Mouse (Mus musculus) kidney, embryonic 16.5 days (tissue): ENCODE data around the gene Dlg2. TPM values are rescaled to one million over a fixed set of nuclear protein-coding genes. Genes with fewer than 3 reads are reported as not detected.

Experiments used
- ATAC-seq: fragments of 200-750 bp; cut with Nextera tagmentation; 2 replicates; pipeline ENCODE4 v1.8.0; 2017; ENCODE audit warnings: moderate TSS enrichment; ENCODE audit not compliant: low FRiP score, low TSS enrichment
- H3K27ac ChIP-seq: fragments of 300-500 bp; sonication (generic); 2 replicates; pipeline ENCODE4 v1.5.1; 2014; ENCODE audit warnings: low read length
- H3K27me3 ChIP-seq: fragments of 300-500 bp; sonication (generic); 2 replicates; pipeline ENCODE4 v1.6.1; 2014; ENCODE audit warnings: low read length, control low read depth, mixed read lengths; ENCODE audit not compliant: insufficient read depth
- H3K36me3 ChIP-seq: fragments of 300-500 bp; sonication (generic); 2 replicates; pipeline ENCODE4 v1.6.1; 2014; ENCODE audit warnings: low read length, control low read depth, mixed read lengths; ENCODE audit not compliant: insufficient read depth
- H3K4me1 ChIP-seq: fragments of 300-500 bp; sonication (generic); 2 replicates; pipeline ENCODE4 v1.6.1; 2014; ENCODE audit warnings: low read length, control low read depth, mixed read lengths; ENCODE audit not compliant: insufficient read depth
- H3K4me2 ChIP-seq: fragments of 300-500 bp; sonication (generic); replicated peaks from 2 replicates; pipeline ENCODE4 v1.6.1; 2014; ENCODE audit warnings: low read depth, low read length
- H3K4me3 ChIP-seq: fragments of 300-500 bp; sonication (generic); 2 replicates; pipeline ENCODE4 v1.5.1; 2014; ENCODE audit warnings: mild to moderate bottlenecking, low read length
- H3K9ac ChIP-seq: fragments of 300-500 bp; sonication (generic); replicated peaks from 2 replicates; pipeline ENCODE4 v1.6.1; 2014; ENCODE audit warnings: low read length
- H3K9me3 ChIP-seq: fragments of 300-500 bp; sonication (generic); 2 replicates; pipeline ENCODE4 v1.6.1; 2016; ENCODE audit warnings: low read length, control low read depth
- WGBS: fragments of 180-500 bp; shearing (Covaris S2); extraction: QIAGEN DNeasy Blood & Tissue Kit; methylation state at CpG from one replicate; pipeline ENCODE4 v1.1.7; 2014; 5-methylcytosine and 5-hydroxymethylcytosine counted together
- polyA plus RNA-seq: library from polyadenylated mRNA; unstranded; fragments of >200 nt; fragmentation: Nextera tagmentation; extraction: Ambion mirVana; gene quantifications from 2 replicates; pipeline ENCODE4 v1.2.1, GENCODE M21; 2015

Gene Dlg2
- polyA plus RNA-seq, 1 experiment from 2014 or later = 1.0 TPM

GRCm38 (mm10) chr7:90887007-90887720 is 410.7 kb downstream of the Dlg2 start:
- under 1% methylated on average over 21 of the region's 21 CpGs for WGBS
- peak; percentile 57; the same call in 1 of the 2 replicates for ATAC-seq
- H3K36me3 ChIP-seq = no peaks in the 10 kb centered on the region
- peak overlapping the region; percentile 43 for H3K4me3 ChIP-seq
- no peaks in the 10 kb centered on the region for H3K9me3 ChIP-seq
- H3K4me2 ChIP-seq = peak overlapping the region; percentile 80
- H3K27me3 ChIP-seq = peaks cover 7% of the 10 kb centered on the region
- peak overlapping the region; percentile 44 for H3K9ac ChIP-seq
- no peak overlapping the region for H3K27ac ChIP-seq
- peaks cover 9% of the 10 kb centered on the region for H3K4me1 ChIP-seq

- H3K27me3 ChIP-seq = no peaks in the 10 kb centered on the region
- 70% methylated on average over 4 of the region's 4 CpGs for WGBS
- no peaks in the 10 kb centered on the region for H3K36me3 ChIP-seq
- H3K27ac ChIP-seq = no peak overlapping the region
- no peak for ATAC-seq
- H3K4me3 ChIP-seq = no peak overlapping the region
- H3K4me2 ChIP-seq = no peak overlapping the region
- no peak overlapping the region for H3K9ac ChIP-seq
- H3K9me3 ChIP-seq = no peaks in the 10 kb centered on the region
- H3K4me1 ChIP-seq = no peaks in the 10 kb centered on the region
Measured at GRCm38 (mm10) chr7:90927441-90927840, 451.0 kb downstream of the Dlg2 start.

DNA sequence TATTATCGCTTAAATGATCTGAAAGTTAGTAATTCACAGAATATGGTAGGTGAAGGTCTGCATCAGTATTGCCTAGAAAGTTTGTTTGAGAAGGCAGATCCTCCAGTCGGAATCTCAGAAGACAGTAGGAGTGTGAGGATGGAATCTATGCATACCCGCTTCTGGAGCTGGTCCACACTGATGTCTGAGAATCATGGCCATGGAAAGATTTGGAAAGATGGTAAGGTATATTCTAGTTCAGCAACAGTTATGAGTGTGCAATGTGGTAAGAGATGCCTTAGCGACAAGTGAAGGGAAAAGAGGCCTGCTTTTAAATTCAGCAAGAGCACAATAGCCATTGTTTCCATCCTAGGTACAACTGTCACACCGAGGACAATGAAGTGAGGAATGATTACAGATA is 464.3 kb downstream of the Dlg2 start:
- Histone ChIP-seq H3K4me2 (no peak overlapping the region), H3K27me3 (no peaks in the 10 kb centered on the region), H3K27ac (no peak overlapping the region), H3K4me1 (no peaks in the 10 kb centered on the region), H3K9ac (no peak overlapping the region), H3K4me3 (no peak overlapping the region), H3K9me3 (no peaks in the 10 kb centered on the region), H3K36me3 (no peaks in the 10 kb centered on the region)
- no peak for ATAC-seq
- WGBS = 84% methylated on average over 5 of the region's 5 CpGs

DNA sequence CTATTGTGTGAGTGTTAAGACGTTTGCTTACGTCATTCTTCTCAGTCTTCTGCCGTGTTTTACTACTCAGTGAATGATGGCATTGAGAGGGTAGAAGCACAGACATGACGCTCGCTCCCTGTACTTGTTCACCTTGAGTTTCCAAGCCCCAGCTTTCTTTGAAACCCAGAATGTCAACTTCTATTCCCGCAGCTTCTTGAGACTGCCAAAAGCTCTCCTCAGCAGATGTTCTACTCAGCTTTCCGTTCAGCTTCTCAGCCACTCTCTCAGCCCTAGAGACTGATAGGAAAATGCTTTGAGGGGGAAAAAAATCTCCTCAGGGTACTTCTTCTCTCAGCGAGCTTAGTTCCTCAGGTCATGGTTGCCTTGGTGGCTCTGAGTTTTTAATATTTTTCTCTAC is 470.6 kb downstream of the Dlg2 start:
- no peak overlapping the region for H3K4me2 ChIP-seq
- H3K27ac ChIP-seq = no peak overlapping the region
- H3K9me3 ChIP-seq = no peaks in the 10 kb centered on the region
- no peak for ATAC-seq
- H3K4me1 ChIP-seq = no peaks in the 10 kb centered on the region
- no peaks in the 10 kb centered on the region for H3K36me3 ChIP-seq
- H3K9ac ChIP-seq = no peak overlapping the region
- 70% methylated on average over 8 of the region's 8 CpGs for WGBS
- H3K4me3 ChIP-seq = no peak overlapping the region
- no peaks in the 10 kb centered on the region for H3K27me3 ChIP-seq

DNA sequence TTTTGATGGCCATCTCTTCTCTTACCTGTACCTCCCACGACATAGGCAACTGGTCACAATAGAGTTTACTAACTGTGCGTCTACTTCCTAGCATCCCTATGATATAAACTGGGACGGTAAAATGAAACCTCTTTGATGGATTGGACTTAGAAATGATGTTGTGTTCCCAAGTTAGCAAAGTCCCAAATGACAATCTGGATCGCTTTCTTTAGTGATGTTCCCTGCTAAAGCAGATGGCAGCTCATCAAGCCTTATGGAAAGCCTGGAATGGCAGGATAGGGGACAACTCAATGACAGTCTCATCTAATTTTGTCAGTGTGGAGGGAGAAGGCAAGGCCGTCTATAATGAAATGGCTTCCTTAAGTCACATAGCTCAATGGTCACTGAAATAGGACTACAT is 472.7 kb downstream of the Dlg2 start:
- ATAC-seq = no peak
- Histone ChIP-seq H3K9ac (no peak overlapping the region), H3K4me1 (no peaks in the 10 kb centered on the region), H3K4me3 (no peak overlapping the region), H3K4me2 (no peak overlapping the region), H3K27me3 (no peaks in the 10 kb centered on the region), H3K36me3 (no peaks in the 10 kb centered on the region), H3K27ac (no peak overlapping the region), H3K9me3 (no peaks in the 10 kb centered on the region)
- 91% methylated on average over 5 of the region's 5 CpGs for WGBS

DNA sequence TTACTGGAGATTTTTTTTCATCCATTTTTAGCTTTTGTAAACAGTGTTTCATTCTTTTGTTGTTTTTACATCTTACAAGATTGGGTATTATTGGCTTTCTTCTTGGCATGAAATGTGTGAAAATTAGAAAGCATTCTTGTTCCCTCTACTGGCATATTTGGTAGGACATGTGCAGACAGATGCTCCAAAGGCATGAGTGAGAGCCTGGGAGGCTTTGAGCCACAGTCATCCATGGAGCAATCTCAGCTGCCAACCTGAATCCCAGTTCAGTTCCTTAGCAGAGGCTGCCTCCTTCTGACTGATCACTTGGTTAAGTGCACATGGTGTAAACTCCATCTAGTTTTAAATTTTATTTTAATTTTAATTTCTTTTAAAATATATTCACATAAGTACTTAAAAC is 500.8 kb downstream of the Dlg2 start:
- Histone ChIP-seq H3K9me3 (no peaks in the 10 kb centered on the region), H3K27me3 (no peaks in the 10 kb centered on the region), H3K4me3 (no peak overlapping the region), H3K4me1 (no peaks in the 10 kb centered on the region), H3K4me2 (no peak overlapping the region), H3K27ac (no peak overlapping the region), H3K9ac (no peak overlapping the region), H3K36me3 (no peaks in the 10 kb centered on the region)
- no peak for ATAC-seq

DNA sequence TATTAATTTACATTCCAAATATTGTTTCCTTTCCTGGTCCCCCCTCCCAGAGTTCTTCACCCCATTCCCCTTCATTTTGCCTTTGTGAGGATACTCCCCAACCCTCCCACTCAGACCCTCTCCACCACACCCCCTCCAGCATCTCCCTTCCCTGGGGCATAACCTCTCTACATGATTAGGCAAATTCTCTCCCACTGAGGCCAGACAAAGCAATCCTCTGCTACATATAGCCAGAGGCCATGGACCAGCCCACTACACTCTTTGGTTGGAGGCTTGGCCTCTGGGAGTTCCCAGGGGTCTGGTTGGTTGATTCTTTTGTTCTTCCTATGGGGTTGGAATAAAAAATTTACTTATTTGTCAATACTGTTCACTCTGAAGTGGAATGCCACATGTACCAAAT is 505.6 kb downstream of the Dlg2 start:
- no peaks in the 10 kb centered on the region for H3K9me3 ChIP-seq
- no peak overlapping the region for H3K9ac ChIP-seq
- no peak for ATAC-seq
- no peaks in the 10 kb centered on the region for H3K4me1 ChIP-seq
- no peak overlapping the region for H3K27ac ChIP-seq
- H3K36me3 ChIP-seq = no peaks in the 10 kb centered on the region
- H3K4me2 ChIP-seq = no peak overlapping the region
- no peaks in the 10 kb centered on the region for H3K27me3 ChIP-seq
- no peak overlapping the region for H3K4me3 ChIP-seq

DNA sequence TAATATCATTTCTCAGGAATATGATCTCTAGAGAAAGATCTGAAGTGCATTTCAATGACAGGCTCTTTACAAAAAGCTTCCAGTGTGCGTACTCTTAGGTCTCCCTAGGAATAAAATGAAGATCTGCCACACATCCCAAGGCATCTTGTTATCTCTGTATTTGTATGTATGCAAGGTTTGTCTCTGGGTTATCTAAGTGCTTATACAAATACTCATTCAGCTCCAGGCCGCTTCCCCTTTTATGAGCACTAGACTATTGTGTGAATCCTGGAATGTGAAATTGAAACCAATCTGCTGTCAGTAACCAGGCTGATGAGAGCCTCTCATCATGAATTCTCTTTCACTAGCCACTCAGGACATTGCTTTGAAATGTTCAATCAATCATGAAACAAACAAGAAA is 534.2 kb downstream of the Dlg2 start:
- Histone ChIP-seq H3K4me3 (no peak overlapping the region), H3K36me3 (no peaks in the 10 kb centered on the region), H3K4me1 (no peaks in the 10 kb centered on the region), H3K27me3 (no peaks in the 10 kb centered on the region), H3K4me2 (no peak overlapping the region), H3K9me3 (no peaks in the 10 kb centered on the region), H3K9ac (no peak overlapping the region), H3K27ac (no peak overlapping the region)
- ATAC-seq = no peak
- WGBS = 83% methylated on average over 2 of the region's 2 CpGs

DNA sequence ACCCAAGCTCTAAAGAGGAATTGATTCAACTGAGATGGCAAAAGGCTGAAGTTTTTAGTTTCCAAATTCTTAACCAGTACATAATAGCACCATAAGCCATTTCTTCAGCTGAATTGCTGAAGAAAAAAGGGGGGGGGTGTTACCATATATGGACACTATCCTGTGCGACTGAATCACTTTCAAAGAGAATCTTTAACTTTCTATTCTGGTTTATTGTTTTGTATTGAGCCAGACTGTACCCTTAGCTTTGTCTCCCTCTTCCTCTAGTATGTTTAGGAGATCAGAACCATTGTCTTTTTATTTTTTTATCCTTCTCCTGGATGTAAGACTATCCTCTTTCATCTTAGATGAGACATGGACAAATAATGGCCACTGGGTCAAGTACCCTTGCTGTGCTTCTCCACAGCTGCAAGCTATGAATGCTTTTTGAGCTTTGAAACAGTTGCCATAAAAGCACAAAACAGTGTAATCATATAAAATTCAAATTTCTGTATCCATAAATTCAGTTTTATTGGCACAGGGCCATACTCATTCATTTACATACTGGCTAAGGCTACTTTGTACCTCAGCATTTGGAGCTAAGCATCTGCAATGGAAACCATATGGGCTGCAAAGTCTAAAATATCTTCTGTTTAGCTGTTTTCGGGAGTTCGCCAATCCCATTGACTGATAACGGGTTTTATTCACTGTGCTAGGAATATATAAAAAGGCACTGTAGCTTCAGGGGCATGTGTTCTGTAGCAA is 568.7 kb downstream of the Dlg2 start:
- H3K4me1 ChIP-seq = no peaks in the 10 kb centered on the region
- no peak for ATAC-seq
- no peak overlapping the region for H3K9ac ChIP-seq
- no peak overlapping the region for H3K27ac ChIP-seq
- WGBS = 82% methylated on average over 4 of the region's 4 CpGs
- H3K4me3 ChIP-seq = no peak overlapping the region
- H3K36me3 ChIP-seq = no peaks in the 10 kb centered on the region
- H3K4me2 ChIP-seq = no peak overlapping the region
- H3K9me3 ChIP-seq = no peaks in the 10 kb centered on the region
- no peaks in the 10 kb centered on the region for H3K27me3 ChIP-seq

DNA sequence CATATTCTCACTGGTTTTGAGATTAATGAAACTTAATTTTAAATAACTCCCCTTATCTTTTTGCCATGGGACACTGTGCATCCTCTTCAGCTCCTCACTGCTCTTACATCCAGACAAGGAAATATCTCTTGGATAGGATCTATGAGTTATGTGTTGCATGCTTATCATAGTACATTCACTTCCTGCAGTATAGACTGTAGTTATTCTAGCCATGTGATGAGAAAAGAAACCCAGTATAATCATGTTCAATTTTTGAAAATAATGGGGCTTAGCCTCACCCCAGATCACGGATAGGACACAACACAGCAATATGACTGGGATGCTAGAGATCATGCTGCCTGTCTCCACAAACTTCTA is 569.2 kb downstream of the Dlg2 start:
- H3K9me3 ChIP-seq = no peaks in the 10 kb centered on the region
- H3K4me3 ChIP-seq = no peak overlapping the region
- no peaks in the 10 kb centered on the region for H3K36me3 ChIP-seq
- no peaks in the 10 kb centered on the region for H3K4me1 ChIP-seq
- no peak overlapping the region for H3K9ac ChIP-seq
- no peaks in the 10 kb centered on the region for H3K27me3 ChIP-seq
- no peak overlapping the region for H3K27ac ChIP-seq
- WGBS = 83% methylated on average over 1 of the region's 1 CpGs
- H3K4me2 ChIP-seq = no peak overlapping the region
- ATAC-seq = no peak
